Mouse (Mus musculus): ENCODE data around the gene Dock9. TPM values are rescaled to one million over a fixed set of nuclear protein-coding genes. Genes with fewer than 3 reads are reported as not detected.

Gene Dock9
- polyA plus RNA-seq, 1 experiment, result 41.9 TPM

GRCm38 (mm10) chr14:121791935-121792334 is 5.7 kb downstream of the Dock9 start:
- 84% methylated on average over 2 of the region's 2 CpGs for whole genome bisulfite sequencing
- H3K27me3 ChIP-seq (replicated peaks; ENCODE audit: control insufficient read depth, insufficient read depth, low read length), result no peaks in the 10 kb centered on the region
- H3K4me3 ChIP-seq (ENCODE audit: insufficient read depth, low read depth, low read length), result no peak overlapping the region
- no peaks in the 10 kb centered on the region for H3K36me3 ChIP-seq (ENCODE audit: control insufficient read depth, insufficient read depth, low read length)
- H3K27ac ChIP-seq (ENCODE audit: insufficient read depth, low read depth, low read length), result no peak overlapping the region
- no peak for DNase-seq
- H3K4me1 ChIP-seq (ENCODE audit: control insufficient read depth, insufficient read depth, low read length), result peaks cover 13% of the 10 kb centered on the region
- TF ChIP-seq CTCF (conservative IDR thresholded peaks at IDR 0.05; ENCODE audit: insufficient read depth, insufficient read length, low read depth, low read length) (no peak), POLR2A (IDR thresholded peaks at IDR 0.05; ENCODE audit: low read depth, low read length) (no peak)

GRCm38 (mm10) chr14:121791112-121791511 is 6.5 kb downstream of the Dock9 start:
- H3K4me3 ChIP-seq (ENCODE audit: insufficient read depth, low read depth, low read length), result no peak overlapping the region
- TF ChIP-seq CTCF (conservative IDR thresholded peaks at IDR 0.05; ENCODE audit: insufficient read depth, insufficient read length, low read depth, low read length), result no peak
- no peak for TF ChIP-seq POLR2A (IDR thresholded peaks at IDR 0.05; ENCODE audit: low read depth, low read length)
- no peaks in the 10 kb centered on the region for H3K27me3 ChIP-seq (replicated peaks; ENCODE audit: control insufficient read depth, insufficient read depth, low read length)
- DNase-seq, result peak; percentile 57
- H3K27ac ChIP-seq (ENCODE audit: insufficient read depth, low read depth, low read length), result no peak overlapping the region
- 56% methylated on average over 7 of the region's 7 CpGs for WGBS
- peaks cover 9% of the 10 kb centered on the region for H3K4me1 ChIP-seq (ENCODE audit: control insufficient read depth, insufficient read depth, low read length)
- no peaks in the 10 kb centered on the region for H3K36me3 ChIP-seq (ENCODE audit: control insufficient read depth, insufficient read depth, low read length)

GRCm38 (mm10) chr14:121789273-121789672 is 8.4 kb downstream of the Dock9 start:
- Histone ChIP-seq H3K36me3 (ENCODE audit: control insufficient read depth, insufficient read depth, low read length) (no peaks in the 10 kb centered on the region), H3K4me3 (ENCODE audit: insufficient read depth, low read depth, low read length) (no peak overlapping the region), H3K27me3 (replicated peaks; ENCODE audit: control insufficient read depth, insufficient read depth, low read length) (no peaks in the 10 kb centered on the region), H3K27ac (ENCODE audit: insufficient read depth, low read depth, low read length) (no peak overlapping the region), H3K4me1 (ENCODE audit: control insufficient read depth, insufficient read depth, low read length) (peaks cover 9% of the 10 kb centered on the region)
- DNase-seq, result no peak
- WGBS, result 86% methylated on average over 3 of the region's 3 CpGs
- TF ChIP-seq CTCF (conservative IDR thresholded peaks at IDR 0.05; ENCODE audit: insufficient read depth, insufficient read length, low read depth, low read length) (no peak), POLR2A (IDR thresholded peaks at IDR 0.05; ENCODE audit: low read depth, low read length) (no peak)

GRCm38 (mm10) chr14:121788451-121788850 is 9.2 kb downstream of the Dock9 start:
- Histone ChIP-seq H3K4me3 (ENCODE audit: insufficient read depth, low read depth, low read length) (no peak overlapping the region), H3K27me3 (replicated peaks; ENCODE audit: control insufficient read depth, insufficient read depth, low read length) (no peaks in the 10 kb centered on the region), H3K4me1 (ENCODE audit: control insufficient read depth, insufficient read depth, low read length) (peaks cover 9% of the 10 kb centered on the region), H3K36me3 (ENCODE audit: control insufficient read depth, insufficient read depth, low read length) (no peaks in the 10 kb centered on the region), H3K27ac (ENCODE audit: insufficient read depth, low read depth, low read length) (peak overlapping the region; percentile 4)
- 86% methylated on average over 6 of the region's 6 CpGs for WGBS
- TF ChIP-seq POLR2A (IDR thresholded peaks at IDR 0.05; ENCODE audit: low read depth, low read length) (no peak), CTCF (conservative IDR thresholded peaks at IDR 0.05; ENCODE audit: insufficient read depth, insufficient read length, low read depth, low read length) (no peak)
- no peak for DNase-seq

- TF ChIP-seq CTCF (conservative IDR thresholded peaks at IDR 0.05; ENCODE audit: insufficient read depth, insufficient read length, low read depth, low read length) (no peak), POLR2A (IDR thresholded peaks at IDR 0.05; ENCODE audit: low read depth, low read length) (no peak)
- 44% methylated on average over 12 of the region's 12 CpGs for WGBS
- Histone ChIP-seq H3K4me1 (ENCODE audit: control insufficient read depth, insufficient read depth, low read length) (peaks cover 9% of the 10 kb centered on the region), H3K4me3 (ENCODE audit: insufficient read depth, low read depth, low read length) (peak overlapping the region; percentile 27), H3K27me3 (replicated peaks; ENCODE audit: control insufficient read depth, insufficient read depth, low read length) (no peaks in the 10 kb centered on the region), H3K36me3 (ENCODE audit: control insufficient read depth, insufficient read depth, low read length) (no peaks in the 10 kb centered on the region), H3K27ac (ENCODE audit: insufficient read depth, low read depth, low read length) (peak overlapping the region; percentile 85)
- peak; percentile 90 for DNase-seq
Measured at GRCm38 (mm10) chr14:121787430-121787829, 10.2 kb downstream of the Dock9 start.

GRCm38 (mm10) chr14:121786900-121787299 is 10.7 kb downstream of the Dock9 start:
- WGBS, result 62% methylated on average over 12 of the region's 12 CpGs

GRCm38 (mm10) chr14:121785394-121785793 is 12.2 kb downstream of the Dock9 start:
- WGBS, result 71% methylated on average over 1 of the region's 1 CpGs
- peaks cover 17% of the 10 kb centered on the region for H3K4me1 ChIP-seq (ENCODE audit: control insufficient read depth, insufficient read depth, low read length)
- no peak for TF ChIP-seq POLR2A (IDR thresholded peaks at IDR 0.05; ENCODE audit: low read depth, low read length)
- no peak for TF ChIP-seq CTCF (conservative IDR thresholded peaks at IDR 0.05; ENCODE audit: insufficient read depth, insufficient read length, low read depth, low read length)
- no peak for DNase-seq
- no peaks in the 10 kb centered on the region for H3K27me3 ChIP-seq (replicated peaks; ENCODE audit: control insufficient read depth, insufficient read depth, low read length)
- no peaks in the 10 kb centered on the region for H3K36me3 ChIP-seq (ENCODE audit: control insufficient read depth, insufficient read depth, low read length)
- H3K4me3 ChIP-seq (ENCODE audit: insufficient read depth, low read depth, low read length), result no peak overlapping the region
- no peak overlapping the region for H3K27ac ChIP-seq (ENCODE audit: insufficient read depth, low read depth, low read length)

More at GRCm38 (mm10) chr14:121786900-121787299, 10.7 kb downstream of the Dock9 start:
- peak overlapping the region; percentile 81 for H3K27ac ChIP-seq (ENCODE audit: insufficient read depth, low read depth, low read length)
- no peaks in the 10 kb centered on the region for H3K27me3 ChIP-seq (replicated peaks; ENCODE audit: control insufficient read depth, insufficient read depth, low read length)
- no peak for TF ChIP-seq CTCF (conservative IDR thresholded peaks at IDR 0.05; ENCODE audit: insufficient read depth, insufficient read length, low read depth, low read length)
- no peak for TF ChIP-seq POLR2A (IDR thresholded peaks at IDR 0.05; ENCODE audit: low read depth, low read length)
- peak; percentile 21 for DNase-seq
- H3K4me1 ChIP-seq (ENCODE audit: control insufficient read depth, insufficient read depth, low read length), result peaks cover 10% of the 10 kb centered on the region
- H3K36me3 ChIP-seq (ENCODE audit: control insufficient read depth, insufficient read depth, low read length), result no peaks in the 10 kb centered on the region
- H3K4me3 ChIP-seq (ENCODE audit: insufficient read depth, low read depth, low read length), result peak overlapping the region; percentile 27
